Mouse (Mus musculus): ENCODE measurements around the gene Btnl9.
"Not testable (repeated sequence)": the region's sequence is repeated elsewhere in the genome, so short reads cannot be mapped to it uniquely, and the experiment has no call there.

Gene Btnl9

GRCm38 (mm10) chr11:49176047-49176779 is 10.7 kb downstream of the Btnl9 start:
- DNase-seq, result not testable (repeated sequence)

GRCm38 (mm10) chr11:49175345-49175744 is 11.6 kb downstream of the Btnl9 start:
- DNase-seq, result no peak

GRCm38 (mm10) chr11:49170576-49170975 is 16.4 kb downstream of the Btnl9 start:
- DNase-seq, result no peak

- no peak for DNase-seq
Observed at GRCm38 (mm10) chr11:49168839-49169611, 17.9 kb downstream of the Btnl9 start.

GRCm38 (mm10) chr11:49156821-49157814 is 29.8 kb downstream of the Btnl9 start:
- no peak for DNase-seq

GRCm38 (mm10) chr11:49154077-49154476 is 32.9 kb downstream of the Btnl9 start, which contains the start of gene Olfr1394:
Gene Olfr1394 (plus strand): TSS chr11:49154377.
- no peak for DNase-seq

GRCm38 (mm10) chr11:49141974-49142373 is 45.0 kb downstream of the Btnl9 start, which contains the start of gene Olfr1395:
Gene Olfr1395 (plus strand): TSS chr11:49142274.
- DNase-seq, result no peak

GRCm38 (mm10) chr11:49124169-49124568 is 62.8 kb downstream of the Btnl9 start:
- DNase-seq, result no peak

- DNase-seq, result no peak
Observed at GRCm38 (mm10) chr11:49119635-49120034, 67.3 kb downstream of the Btnl9 start.
